Mouse (Mus musculus): ENCODE data around the gene Scly. TPM values are rescaled to one million over a fixed set of nuclear protein-coding genes. Genes with fewer than 3 reads are reported as not detected.

Gene Scly
- polyA plus RNA-seq, 1 experiment: 19.2 TPM

- Histone ChIP-seq H3K4me3 (ENCODE audit: low read depth, low read length) (no peak overlapping the region), H3K36me3 (ENCODE audit: control insufficient read depth, insufficient read depth, low read length, poor library complexity, severe bottlenecking) (0 out of 2 replicates have a peak, but pooled peaks cover 5% of the 10 kb centered on the region), H3K9me3 (replicated peaks; ENCODE audit: control insufficient read depth, insufficient read depth, low read length, poor library complexity, severe bottlenecking) (no peaks in the 10 kb centered on the region)
These were observed 71.3 kb downstream of the Scly start for GRCm38 (mm10) chr1:91369408-91369807.

GRCm38 (mm10) chr1:91370055-91370454 is 71.9 kb downstream of the Scly start:
- no peaks in the 10 kb centered on the region for H3K27me3 ChIP-seq (ENCODE audit: control insufficient read depth, insufficient read depth, low read length, poor library complexity, severe bottlenecking)
- TF ChIP-seq CTCF (IDR thresholded peaks at IDR 0.05; ENCODE audit: low read depth, low read length) (no peak), EP300 (IDR thresholded peaks at IDR 0.05; ENCODE audit: insufficient read depth, low read depth, low read length) (no peak), POLR2A (IDR thresholded peaks at IDR 0.05; ENCODE audit: insufficient read depth, low read length) (no peak)
- H3K36me3 ChIP-seq (ENCODE audit: control insufficient read depth, insufficient read depth, low read length, poor library complexity, severe bottlenecking): peaks cover 8% of the 10 kb centered on the region; the same call in 1 of the 2 replicates
- H3K4me1 ChIP-seq (ENCODE audit: control insufficient read depth, insufficient read depth, low read length): no peaks in the 10 kb centered on the region
- H3K9ac ChIP-seq (ENCODE audit: low read depth, poor library complexity, severe bottlenecking): no peak overlapping the region
- H3K9me3 ChIP-seq (replicated peaks; ENCODE audit: control insufficient read depth, insufficient read depth, low read length, poor library complexity, severe bottlenecking): no peaks in the 10 kb centered on the region
- H3K27ac ChIP-seq (ENCODE audit: insufficient read depth, low read length): no peak overlapping the region
- H3K4me3 ChIP-seq (ENCODE audit: low read depth, low read length): no peak overlapping the region

More at GRCm38 (mm10) chr1:91369408-91369807, 71.3 kb downstream of the Scly start:
- Histone ChIP-seq H3K27me3 (ENCODE audit: control insufficient read depth, insufficient read depth, low read length, poor library complexity, severe bottlenecking) (no peaks in the 10 kb centered on the region), H3K4me1 (ENCODE audit: control insufficient read depth, insufficient read depth, low read length) (no peaks in the 10 kb centered on the region), H3K9ac (ENCODE audit: low read depth, poor library complexity, severe bottlenecking) (no peak overlapping the region), H3K27ac (ENCODE audit: insufficient read depth, low read length) (no peak overlapping the region)
- TF ChIP-seq POLR2A (IDR thresholded peaks at IDR 0.05; ENCODE audit: insufficient read depth, low read length): no peak
- no peak for TF ChIP-seq EP300 (IDR thresholded peaks at IDR 0.05; ENCODE audit: insufficient read depth, low read depth, low read length)
- TF ChIP-seq CTCF (IDR thresholded peaks at IDR 0.05; ENCODE audit: low read depth, low read length): no peak

Other genes starting within 250 kb of the Scly start
- 8.3 and 11.9 TPM in 2 replicates for gene Rbm44, start 153.2 kb upstream of the Scly start, polyA plus RNA-seq (2011; ENCODE audit: insufficient read depth, insufficient read length, low read depth, missing spikeins)
- gene Ramp1, start 118.5 kb upstream of the Scly start, polyA plus RNA-seq (2011; ENCODE audit: insufficient read depth, insufficient read length, low read depth, missing spikeins): 0.69 TPM in 1 of 2 replicates, not detected in the other
- gene Ube2f, start 48.0 kb upstream of the Scly start, polyA plus RNA-seq (2011; ENCODE audit: insufficient read depth, insufficient read length, low read depth, missing spikeins): 61.7 and 70.9 TPM in 2 replicates
- 0.10 and 0.17 TPM in 2 replicates for gene Espnl, start 23.7 kb downstream of the Scly start, polyA plus RNA-seq (2011; ENCODE audit: insufficient read depth, insufficient read length, low read depth, missing spikeins)
- 0.25 and 0.35 TPM in 2 replicates for gene Klhl30, start 52.7 kb downstream of the Scly start, polyA plus RNA-seq (2011; ENCODE audit: insufficient read depth, insufficient read length, low read depth, missing spikeins)
- 7.0 and 13.3 TPM in 2 replicates for gene Erfe, start 68.1 kb downstream of the Scly start, polyA plus RNA-seq (2011; ENCODE audit: insufficient read depth, insufficient read length, low read depth, missing spikeins)
- gene Ilkap, start 100.5 kb downstream of the Scly start, polyA plus RNA-seq (2011; ENCODE audit: insufficient read depth, insufficient read length, low read depth, missing spikeins): 66.3 and 72.1 TPM in 2 replicates
- 13.0 and 15.6 TPM in 2 replicates for gene Hes6, start 115.7 kb downstream of the Scly start, polyA plus RNA-seq (2011; ENCODE audit: insufficient read depth, insufficient read length, low read depth, missing spikeins)
- gene Per2, start 161.0 kb downstream of the Scly start, polyA plus RNA-seq (2011; ENCODE audit: insufficient read depth, insufficient read length, low read depth, missing spikeins): 0.21 and 0.30 TPM in 2 replicates
- gene Traf3ip1, start 196.3 kb downstream of the Scly start, polyA plus RNA-seq (2011; ENCODE audit: insufficient read depth, insufficient read length, low read depth, missing spikeins): 12.1 and 15.7 TPM in 2 replicates
- 9.5 and 10.6 TPM in 2 replicates for gene Asb1, start 242.2 kb downstream of the Scly start, polyA plus RNA-seq (2011; ENCODE audit: insufficient read depth, insufficient read length, low read depth, missing spikeins)

All from ES-Bruce4 (cell line).